Mouse (Mus musculus): ENCODE data around the gene Zp3.
A peak's percentile ranks its signal among the peaks of the same experiment; 100 is the strongest.

DNA sequence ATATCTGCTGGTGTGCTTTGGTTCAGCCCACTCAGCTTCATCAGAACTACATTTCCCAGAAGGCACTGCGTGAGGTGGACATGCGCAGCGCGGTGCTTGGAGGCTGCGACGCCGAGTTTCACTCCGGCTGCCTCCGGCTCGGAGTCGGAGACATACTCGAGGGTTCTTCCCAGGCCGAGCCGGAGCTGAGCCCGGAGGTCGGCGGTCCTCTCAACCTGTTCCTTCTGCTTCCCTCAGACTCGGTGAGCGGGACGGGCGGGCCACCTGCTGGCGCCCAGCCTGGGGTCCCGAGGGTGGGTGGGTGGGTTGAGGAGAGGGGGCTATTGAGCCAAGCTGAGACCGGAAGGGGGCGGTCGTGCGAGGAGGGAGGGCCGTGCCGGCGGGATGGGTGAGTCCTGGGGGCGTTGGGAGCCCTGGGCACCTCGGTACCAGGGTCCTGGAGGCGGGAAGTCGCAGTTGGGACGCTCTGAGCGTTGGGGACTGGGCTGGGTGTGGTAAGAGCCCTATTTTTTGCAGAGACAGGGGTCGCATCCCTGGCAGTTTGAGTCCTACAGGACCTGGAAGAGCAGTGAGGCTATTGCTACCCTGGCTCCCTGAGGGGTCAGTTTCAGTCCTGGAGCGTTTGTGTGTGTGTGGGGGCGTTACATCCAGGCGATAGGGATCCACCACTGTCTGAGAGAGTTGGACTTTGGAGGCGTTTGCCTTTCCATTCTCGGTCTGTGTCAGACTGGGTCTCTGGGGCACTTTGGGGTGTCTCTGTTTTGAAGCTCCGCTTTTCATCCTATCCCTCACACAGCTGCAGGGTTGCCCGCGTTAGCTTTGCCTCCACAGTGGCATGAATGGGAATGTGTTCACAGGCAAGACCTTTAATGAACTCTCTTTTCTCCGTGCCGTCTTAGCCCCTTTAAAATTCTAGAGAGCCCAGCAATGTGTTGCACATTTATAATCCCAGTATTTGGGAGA lies 15.1 kb downstream of the Zp3 start, which contains the start of gene Dtx2:
- peak; percentile 98 for TF ChIP-seq POLR2A (IDR thresholded peaks at IDR 0.05; ENCODE audit: control insufficient read depth, low read depth, low read length)
- no peak for TF ChIP-seq CTCF (IDR thresholded peaks at IDR 0.05; ENCODE audit: control insufficient read depth, insufficient read depth, insufficient replicate concordance, low read depth, low read length)

Data from testis, adult 2 months (tissue).